Mouse (Mus musculus): ENCODE measurements around the gene Lrch1.

The Lrch1 gene

GRCm38 (mm10) chr14:74922039-74922736 lies 25.5 kb downstream of the Lrch1 start:
- no peak for DNase-seq (ENCODE audit: low spot score)

- no peak for DNase-seq (ENCODE audit: low spot score)
Observed at GRCm38 (mm10) chr14:74921471-74921870, 26.2 kb downstream of the Lrch1 start.

GRCm38 (mm10) chr14:74919132-74919531 lies 28.5 kb downstream of the Lrch1 start:
- DNase-seq (ENCODE audit: low spot score) = no peak

GRCm38 (mm10) chr14:74918521-74919103 lies 29.1 kb downstream of the Lrch1 start:
- DNase-seq (ENCODE audit: low spot score) = no peak

GRCm38 (mm10) chr14:74917504-74918124 lies 30.1 kb downstream of the Lrch1 start:
- DNase-seq (ENCODE audit: low spot score) = no peak

- no peak for DNase-seq (ENCODE audit: low spot score)
Observed at GRCm38 (mm10) chr14:74916691-74917090, 31.0 kb downstream of the Lrch1 start.

GRCm38 (mm10) chr14:74916075-74916474 lies 31.6 kb downstream of the Lrch1 start:
- no peak for DNase-seq (ENCODE audit: low spot score)

- DNase-seq (ENCODE audit: low spot score) = no peak
Observed at GRCm38 (mm10) chr14:74915658-74916057, 32.0 kb downstream of the Lrch1 start.

- no peak for DNase-seq (ENCODE audit: low spot score)
Observed at GRCm38 (mm10) chr14:74915025-74915424, 32.7 kb downstream of the Lrch1 start.

- DNase-seq (ENCODE audit: low spot score) = no peak
Observed at GRCm38 (mm10) chr14:74913381-74914230, 34.1 kb downstream of the Lrch1 start.

- DNase-seq (ENCODE audit: low spot score) = no peak
Observed at GRCm38 (mm10) chr14:74910363-74910762, 37.3 kb downstream of the Lrch1 start.

GRCm38 (mm10) chr14:74909021-74909420 lies 38.7 kb downstream of the Lrch1 start:
- DNase-seq (ENCODE audit: low spot score) = no peak

GRCm38 (mm10) chr14:74908250-74908649 lies 39.4 kb downstream of the Lrch1 start:
- no peak for DNase-seq (ENCODE audit: low spot score)

- DNase-seq (ENCODE audit: low spot score) = no peak
Observed at GRCm38 (mm10) chr14:74907706-74908105, 40.0 kb downstream of the Lrch1 start.

- no peak for DNase-seq (ENCODE audit: low spot score)
Observed at GRCm38 (mm10) chr14:74905990-74906389, 41.7 kb downstream of the Lrch1 start.

- no peak for DNase-seq (ENCODE audit: low spot score)
Observed at GRCm38 (mm10) chr14:74904442-74904841, 43.2 kb downstream of the Lrch1 start.

- DNase-seq (ENCODE audit: low spot score) = no peak
Observed at GRCm38 (mm10) chr14:74903047-74903446, 44.6 kb downstream of the Lrch1 start.

GRCm38 (mm10) chr14:74900705-74901369 lies 46.8 kb downstream of the Lrch1 start:
- DNase-seq (ENCODE audit: low spot score) = no peak

GRCm38 (mm10) chr14:74899953-74900704 lies 47.5 kb downstream of the Lrch1 start:
- no peak for DNase-seq (ENCODE audit: low spot score)

- DNase-seq (ENCODE audit: low spot score) = no peak
Observed at GRCm38 (mm10) chr14:74898939-74899338, 48.7 kb downstream of the Lrch1 start.

GRCm38 (mm10) chr14:74893693-74894092 lies 54.0 kb downstream of the Lrch1 start:
- DNase-seq (ENCODE audit: low spot score) = no peak
